Mouse (Mus musculus) lung, embryonic 14.5 days (tissue): ENCODE results near the gene Stat5b. TPM values are rescaled to one million over a fixed set of nuclear protein-coding genes. Genes with fewer than 3 reads are reported as not detected.

ENCODE experiments used
- ATAC-seq: fragments of 200-750 bp; cut with Nextera tagmentation; 2 replicates; pipeline ENCODE4 v1.8.0; 2017; ENCODE audit warnings: mild to moderate bottlenecking, moderate TSS enrichment, moderate library complexity; ENCODE audit not compliant: insufficient read depth
- DNase-seq: peaks from one replicate; pipeline ENCODE4 v3.0.0-alpha.2; 2015
- H3K27ac ChIP-seq: fragments of 300-500 bp; sonication (generic); 2 replicates; pipeline ENCODE4 v1.5.1; 2014; ENCODE audit warnings: low read depth, mild to moderate bottlenecking, moderate library complexity
- H3K27me3 ChIP-seq: fragments of 300-500 bp; sonication (generic); 2 replicates; pipeline ENCODE4 v1.6.1; 2014; ENCODE audit warnings: low read length, control low read depth; ENCODE audit not compliant: insufficient read depth
- H3K36me3 ChIP-seq: fragments of 300-500 bp; sonication (generic); 2 replicates; pipeline ENCODE4 v1.6.1; 2014; ENCODE audit warnings: control low read depth; ENCODE audit not compliant: insufficient read depth
- H3K4me1 ChIP-seq: fragments of 300-500 bp; sonication (generic); 2 replicates; pipeline ENCODE4 v1.6.1; 2014; ENCODE audit warnings: antibody characterized with exemption, control low read depth; ENCODE audit not compliant: insufficient read depth
- H3K4me2 ChIP-seq: fragments of 300-500 bp; sonication (generic); 2 replicates; pipeline ENCODE4 v1.6.1; 2014; ENCODE audit warnings: mild to moderate bottlenecking
- H3K4me3 ChIP-seq: fragments of 300-500 bp; sonication (generic); 2 replicates; pipeline ENCODE4 v1.5.1; 2014; ENCODE audit warnings: low read depth, low read length
- H3K9ac ChIP-seq: fragments of 300-500 bp; sonication (generic); 2 replicates; pipeline ENCODE4 v1.6.1; 2014
- H3K9me3 ChIP-seq: fragments of 300-500 bp; sonication (generic); 2 replicates; pipeline ENCODE4 v1.6.1; 2016; ENCODE audit warnings: low read depth, low read length, control low read depth
- CTCF ChIP-seq: IDR thresholded peaks from 2 replicates; pipeline ENCODE4 v1.5.1; 2016; ENCODE audit warnings: antibody characterized with exemption, low read depth
- WGBS: fragments of 180-500 bp; shearing (Covaris S2); extraction: QIAGEN DNeasy Blood & Tissue Kit; methylation state at CpG from one replicate; pipeline ENCODE4 v1.1.7; 2014; 5-methylcytosine and 5-hydroxymethylcytosine counted together
- polyA plus RNA-seq: library from polyadenylated mRNA; unstranded; fragments of >200 nt; fragmentation: Nextera tagmentation; extraction: Ambion mirVana; gene quantifications from 2 replicates; pipeline ENCODE4 v1.2.1, GENCODE M21; 2014

Gene Stat5b
- polyA plus RNA-seq: 26.6 and 27.9 TPM in 2 replicates

DNA sequence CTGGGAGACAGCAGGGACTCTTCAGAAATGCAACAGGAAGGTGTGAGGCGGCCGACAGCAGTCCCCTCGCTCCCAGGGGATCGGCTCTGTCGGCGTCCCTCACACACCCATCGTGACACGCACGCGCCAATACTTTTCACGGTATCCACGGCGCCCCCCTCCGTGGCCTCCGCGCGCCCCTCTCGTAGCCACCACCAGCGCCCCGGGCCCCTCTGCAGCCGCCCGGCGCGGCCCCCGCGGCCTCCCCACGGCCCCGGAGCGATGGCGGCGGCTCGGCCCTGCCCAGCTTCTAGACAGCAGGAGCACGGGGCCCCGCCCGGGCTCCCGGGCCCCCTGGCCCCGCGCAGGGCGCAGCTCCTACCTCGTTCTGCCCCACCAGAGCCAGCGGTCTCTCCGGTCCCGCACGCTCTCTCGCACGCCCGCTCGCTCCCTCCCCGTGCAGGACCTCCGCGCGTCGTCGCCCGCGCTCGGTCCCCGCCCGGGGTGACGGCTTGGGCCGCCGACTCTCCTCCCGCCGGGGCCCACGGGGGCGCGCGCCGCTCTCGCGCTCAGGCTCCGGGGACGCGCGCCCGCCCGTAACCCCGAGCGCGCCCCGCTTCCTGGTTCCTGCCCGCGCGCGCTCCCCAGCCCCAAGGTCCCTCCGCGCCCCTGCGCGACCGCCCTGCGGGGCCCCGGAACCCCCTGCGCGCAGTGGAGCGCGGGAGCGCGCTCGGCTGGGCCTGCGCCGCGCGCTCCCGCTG, at the start of gene Stat5b:
Gene Stat5b (minus strand): TSS at position 687 of the 740 bp plus-strand sequence.
- peak within 1 kb of the TSS; percentile 95 for H3K4me3 ChIP-seq
- H3K4me1 ChIP-seq: peaks cover 20% of the 10 kb centered on the region
- H3K27me3 ChIP-seq: no peaks in the 10 kb centered on the region
- H3K9ac ChIP-seq: peak within 1 kb of the TSS; percentile 94
- DNase-seq (peak; percentile 91), ATAC-seq (peak; percentile 81)
- H3K9me3 ChIP-seq: no peaks in the 10 kb centered on the region
- no peak for TF ChIP-seq CTCF
- H3K36me3 ChIP-seq: no peaks in the 10 kb centered on the region
- H3K4me2 ChIP-seq: peak within 1 kb of the TSS; percentile 89
- peak within 1 kb of the TSS; percentile 85 for H3K27ac ChIP-seq
- under 1% methylated on average over 103 of the region's 104 CpGs for WGBS

GRCm38 (mm10) chr11:100898441-100899199, 48.1 kb upstream of the Stat5b start:
- H3K27me3 ChIP-seq: no peaks in the 10 kb centered on the region
- H3K36me3 ChIP-seq: peaks cover 31% of the 10 kb centered on the region
- 79% methylated on average over 16 of the region's 16 CpGs for WGBS
- no peak for DNase-seq
- no peak overlapping the region for H3K9ac ChIP-seq
- TF ChIP-seq CTCF: no peak
- no peaks in the 10 kb centered on the region for H3K4me1 ChIP-seq
- H3K4me3 ChIP-seq: no peak overlapping the region
- no peak overlapping the region for H3K4me2 ChIP-seq
- H3K9me3 ChIP-seq: no peaks in the 10 kb centered on the region
- H3K27ac ChIP-seq: no peak overlapping the region
- ATAC-seq: no peak

- Histone ChIP-seq H3K36me3 (peaks cover 28% of the 10 kb centered on the region), H3K9ac (no peak overlapping the region), H3K27me3 (no peaks in the 10 kb centered on the region), H3K4me2 (no peak overlapping the region), H3K4me3 (no peak overlapping the region), H3K4me1 (no peaks in the 10 kb centered on the region), H3K9me3 (no peaks in the 10 kb centered on the region), H3K27ac (no peak overlapping the region)
- WGBS: 69% methylated on average over 7 of the region's 7 CpGs
- DNase-seq (no peak), ATAC-seq (no peak)
- TF ChIP-seq CTCF: no peak
Observed at GRCm38 (mm10) chr11:100897294-100898231, 47.0 kb upstream of the Stat5b start.

DNA sequence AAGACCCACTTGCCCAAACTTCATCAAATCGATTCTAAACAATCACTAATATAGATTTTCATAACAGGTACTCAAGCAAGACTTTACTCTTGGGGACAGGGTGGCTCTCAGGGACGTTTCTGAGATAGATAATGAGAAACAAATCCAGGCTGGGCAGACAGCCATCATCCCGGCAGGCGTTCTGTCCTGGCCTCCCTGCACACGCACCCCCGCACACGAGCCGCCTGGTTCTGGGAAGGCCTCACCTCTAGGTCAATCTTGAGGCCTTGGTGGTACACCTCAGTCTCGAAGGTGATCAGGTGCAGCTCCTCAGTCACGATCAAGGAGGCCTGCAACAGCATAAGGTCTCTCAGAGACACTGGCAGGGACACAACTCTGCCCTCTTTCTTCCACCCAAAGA, 45.6 kb upstream of the Stat5b start:
- ATAC-seq: no peak
- no peaks in the 10 kb centered on the region for H3K9me3 ChIP-seq

GRCm38 (mm10) chr11:100894146-100894918, 43.8 kb upstream of the Stat5b start:
- WGBS: 68% methylated on average over 9 of the region's 9 CpGs
- Histone ChIP-seq H3K36me3 (0 out of 2 replicates have a peak, but pooled peaks cover 26% of the 10 kb centered on the region), H3K9ac (no peak overlapping the region)

More for the DNA sequence above, 45.6 kb upstream of the Stat5b start:
- Histone ChIP-seq H3K4me2 (no peak overlapping the region), H3K36me3 (peaks cover 18% of the 10 kb centered on the region; the same call in 1 of the 2 replicates), H3K27me3 (no peaks in the 10 kb centered on the region), H3K27ac (no peak overlapping the region), H3K4me1 (no peaks in the 10 kb centered on the region), H3K9ac (no peak overlapping the region), H3K4me3 (no peak overlapping the region)
- TF ChIP-seq CTCF: no peak
- DNase-seq: no peak
- 74% methylated on average over 10 of the region's 10 CpGs for WGBS

GRCm38 (mm10) chr11:100893482-100893881, 43.0 kb upstream of the Stat5b start:
- WGBS: 18% methylated on average over 9 of the region's 9 CpGs
- ATAC-seq: peak; percentile 69

More at GRCm38 (mm10) chr11:100894146-100894918, 43.8 kb upstream of the Stat5b start:
- Histone ChIP-seq H3K27me3 (no peaks in the 10 kb centered on the region), H3K4me1 (no peaks in the 10 kb centered on the region), H3K27ac (no peak overlapping the region), H3K4me3 (no peak overlapping the region), H3K9me3 (no peaks in the 10 kb centered on the region), H3K4me2 (no peak overlapping the region)
- DNase-seq: no peak
- no peak for TF ChIP-seq CTCF
- no peak for ATAC-seq

More at GRCm38 (mm10) chr11:100893482-100893881, 43.0 kb upstream of the Stat5b start:
- Histone ChIP-seq H3K9ac (no peak overlapping the region), H3K4me3 (no peak overlapping the region), H3K27ac (no peak overlapping the region), H3K4me2 (no peak overlapping the region), H3K27me3 (no peaks in the 10 kb centered on the region), H3K9me3 (no peaks in the 10 kb centered on the region), H3K4me1 (no peaks in the 10 kb centered on the region; the same call in 1 of the 2 replicates), H3K36me3 (0 out of 2 replicates have a peak, but pooled peaks cover 26% of the 10 kb centered on the region)
- DNase-seq: peak; percentile 95
- TF ChIP-seq CTCF: peak; percentile 100
